1 mouse cellular context compared by ENCODE assay signal in the genomic region with DNA sequence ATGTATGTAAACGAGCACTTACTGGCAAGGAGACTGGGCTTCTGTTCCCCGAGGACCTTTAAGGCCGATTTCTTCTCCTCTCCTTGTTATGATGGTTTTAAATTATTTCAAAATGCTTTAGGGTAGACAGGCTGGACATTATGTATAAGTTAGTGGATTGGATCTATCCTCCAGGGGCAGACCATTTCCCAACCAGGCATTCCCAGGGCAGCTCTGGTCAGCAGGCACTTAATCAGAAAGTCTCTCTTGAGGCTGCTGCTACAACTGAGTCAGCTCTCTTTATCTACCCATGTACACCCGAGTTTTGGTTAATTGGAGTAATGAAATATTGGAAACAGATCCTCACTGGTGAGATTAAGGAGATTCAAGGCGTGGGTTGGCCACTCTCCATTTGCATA.
TF ChIP-seq lines count a peak whose summit lies in the region.

No protein-coding gene starts in this region.

TF ChIP-seq in CH12.LX, 34 proteins besides CTCF, POLR2A, EP300 and RAD21:
- no peak for TF ChIP-seq POLR2AphosphoS2 (IDR thresholded peaks at IDR 0.05; ENCODE audit: low read depth, low read length)
- 0 out of 2 replicates have a peak, but pooled peaks have one; percentile 7 for TF ChIP-seq TBP (conservative IDR thresholded peaks at IDR 0.05; ENCODE audit: low read depth, low read length)
